Mouse (Mus musculus): ENCODE data around the gene Hoxb7. TPM values are rescaled to one million over a fixed set of nuclear protein-coding genes. Genes with fewer than 3 reads are reported as not detected.
A peak's percentile ranks its signal among the peaks of the same experiment; 100 is the strongest.

Hoxb7 gene
- polyA plus RNA-seq, 1 experiment from 2014 or later, result 98.7 TPM

GRCm38 (mm10) chr11:96267021-96267920 lies 19.2 kb upstream of the Hoxb7 start:
- in situ Hi-C loops (cut with MboI; ENCODE audit: low pct_unique_long_range_greater_than_20kb), result loop anchor here (25.0 kb wide), 1 partner anchor 1180 kb away; the partner anchor contains the start of gene Itga3
- POLR2A ChIA-PET, result interaction anchor here (0.9 to 42.9 kb wide), 3 partner anchors 13 to 35 kb away, joined by 3 to 1274 read pairs (median 3); partner anchors contain the start of genes Hoxb4, Hoxb5, Hoxb6 and Hoxb7
- TF ChIP-seq CTCF (IDR thresholded peaks at IDR 0.05), result no peak

GRCm38 (mm10) chr11:96268031-96268745 lies 18.2 kb upstream of the Hoxb7 start:
- CTCF ChIA-PET, result interaction anchor here (0.6 to 1.2 kb wide), 6 partner anchors 10 to 169 kb away, joined by 3 read pairs; no protein-coding TSS in a partner anchor
- in situ Hi-C loops (cut with MboI; ENCODE audit: low pct_unique_long_range_greater_than_20kb), result loop anchor here (25.0 kb wide), 1 partner anchor 1181 kb away; the partner anchor contains the start of gene Itga3
- no peak for DNase-seq (ENCODE audit: low read depth, low spot score)

More at GRCm38 (mm10) chr11:96267021-96267920, 19.2 kb upstream of the Hoxb7 start:
- DNase-seq (ENCODE audit: low read depth, low spot score) (no peak), ATAC-seq (no peak)
- CTCF ChIA-PET, result interaction anchor here (0.6 to 1.2 kb wide), 3 partner anchors 11 to 168 kb away, joined by 3 read pairs; no protein-coding TSS in a partner anchor
- no peaks in the 10 kb centered on the region for H3K27me3 ChIP-seq

GRCm38 (mm10) chr11:96269869-96270268 lies 16.6 kb upstream of the Hoxb7 start:
- DNase-seq (ENCODE audit: low read depth, low spot score) (no peak), ATAC-seq (peak; percentile 36)
- POLR2A ChIA-PET, result interaction anchor here (0.8 to 42.9 kb wide), 2 partner anchors 18 to 32 kb away, joined by 4 to 1274 read pairs; partner anchors contain the start of genes Hoxb4, Hoxb5, Hoxb6 and Hoxb7
- CTCF ChIA-PET, result interaction anchor here (2.2 kb wide), 1 partner anchor 8 kb away, joined by 7 read pairs; no protein-coding TSS in a partner anchor
- TF ChIP-seq CTCF (IDR thresholded peaks at IDR 0.05), result no peak
- no peaks in the 10 kb centered on the region for H3K27me3 ChIP-seq
- in situ Hi-C loops (cut with MboI; ENCODE audit: low pct_unique_long_range_greater_than_20kb), result loop anchor here (25.0 kb wide), 1 partner anchor 1183 kb away; the partner anchor contains the start of gene Itga3

More at GRCm38 (mm10) chr11:96268031-96268745, 18.2 kb upstream of the Hoxb7 start:
- ATAC-seq, result no peak
- POLR2A ChIA-PET, result interaction anchor here (0.8 to 42.9 kb wide), 5 partner anchors 14 to 34 kb away, joined by 3 to 1274 read pairs (median 3); partner anchors contain the start of genes Hoxb4, Hoxb5, Hoxb6 and Hoxb7
- TF ChIP-seq CTCF (IDR thresholded peaks at IDR 0.05), result no peak
- H3K27me3 ChIP-seq, result no peaks in the 10 kb centered on the region

GRCm38 (mm10) chr11:96270996-96271540 lies 15.4 kb upstream of the Hoxb7 start, which contains the start of gene Hoxb9:
Gene Hoxb9 (plus strand): TSS chr11:96271457.
- H3K27me3 ChIP-seq, result no peaks in the 10 kb centered on the region
- DNase-seq (ENCODE audit: low read depth, low spot score) (peak; percentile 85), ATAC-seq (peak; percentile 41)
- in situ Hi-C loops (cut with MboI; ENCODE audit: low pct_unique_long_range_greater_than_20kb), result loop anchor here (25.0 kb wide), 1 partner anchor 1184 kb away; the partner anchor contains the start of gene Itga3
- no peak for TF ChIP-seq CTCF (IDR thresholded peaks at IDR 0.05)
- CTCF ChIA-PET, result interaction anchor here (2.2 kb wide), 1 partner anchor 10 kb away, joined by 7 read pairs; no protein-coding TSS in a partner anchor
- POLR2A ChIA-PET, result interaction anchor here (0.7 to 42.9 kb wide), 9 partner anchors 10 to 591 kb away, joined by 3 to 1274 read pairs (median 5); partner anchors contain the start of genes Hoxb4, Hoxb5, Hoxb6 and Hoxb7

GRCm38 (mm10) chr11:96271541-96272011 lies 14.8 kb upstream of the Hoxb7 start:
- POLR2A ChIA-PET, result interaction anchor here (0.5 to 42.9 kb wide), 12 partner anchors 10 to 591 kb away, joined by 3 to 1274 read pairs (median 5); partner anchors contain the start of genes Hoxb4, Hoxb5, Hoxb6 and Hoxb7
- CTCF ChIA-PET, result interaction anchor here (2.2 kb wide), 1 partner anchor 10 kb away, joined by 7 read pairs; no protein-coding TSS in a partner anchor
- no peaks in the 10 kb centered on the region for H3K27me3 ChIP-seq
- TF ChIP-seq CTCF (IDR thresholded peaks at IDR 0.05), result no peak
- DNase-seq (ENCODE audit: low read depth, low spot score) (no peak), ATAC-seq (peak; percentile 28)
- in situ Hi-C loops (cut with MboI; ENCODE audit: low pct_unique_long_range_greater_than_20kb), result loop anchor here (25.0 kb wide), 1 partner anchor 1184 kb away; the partner anchor contains the start of gene Itga3

GRCm38 (mm10) chr11:96272024-96272921 lies 14.2 kb upstream of the Hoxb7 start:
- ATAC-seq, result peak; percentile 4
- in situ Hi-C loops (cut with MboI; ENCODE audit: low pct_unique_long_range_greater_than_20kb), result loop anchor here (25.0 kb wide), 1 partner anchor 1185 kb away; the partner anchor contains the start of gene Itga3
- CTCF ChIA-PET, result interaction anchor here (1.3 to 12.6 kb wide), 3 partner anchors 11 to 350 kb away, joined by 3 to 215 read pairs (median 7); partner anchors contain the start of genes Hoxb5 and Hoxb6
- no peak for DNase-seq (ENCODE audit: low read depth, low spot score)
- TF ChIP-seq CTCF (IDR thresholded peaks at IDR 0.05), result no peak
- no peaks in the 10 kb centered on the region for H3K27me3 ChIP-seq
- POLR2A ChIA-PET, result interaction anchor here (0.5 to 42.9 kb wide), 10 partner anchors 9 to 590 kb away, joined by 3 to 1274 read pairs (median 5); partner anchors contain the start of genes Hoxb4, Hoxb5, Hoxb6 and Hoxb7

- CTCF ChIA-PET, result interaction anchor here (12.6 kb wide), 1 partner anchor 26 kb away, joined by 215 read pairs; the partner anchor contains the start of genes Hoxb5 and Hoxb6
- ATAC-seq (no peak), DNase-seq (ENCODE audit: low read depth, low spot score) (no peak)
- POLR2A ChIA-PET, result interaction anchor here (0.6 to 42.9 kb wide), 4 partner anchors 9 to 154 kb away, joined by 3 to 1274 read pairs (median 10); partner anchors contain the start of genes Hoxb4, Hoxb5, Hoxb6 and Hoxb7
- H3K27me3 ChIP-seq, result no peaks in the 10 kb centered on the region
- in situ Hi-C loops (cut with MboI; ENCODE audit: low pct_unique_long_range_greater_than_20kb), result loop anchor here (25.0 kb wide), 1 partner anchor 1187 kb away; the partner anchor contains the start of gene Itga3
- no peak for TF ChIP-seq CTCF (IDR thresholded peaks at IDR 0.05)
Observed at GRCm38 (mm10) chr11:96274428-96274827, 12.0 kb upstream of the Hoxb7 start.

- CTCF ChIA-PET, result interaction anchor here (1.2 to 12.6 kb wide), 5 partner anchors 9 to 462 kb away, joined by 3 to 215 read pairs (median 3); partner anchors contain the start of genes Hoxb5 and Hoxb6
- no peaks in the 10 kb centered on the region for H3K27me3 ChIP-seq
- no peak for TF ChIP-seq CTCF (IDR thresholded peaks at IDR 0.05)
- DNase-seq (ENCODE audit: low read depth, low spot score), result no peak
- POLR2A ChIA-PET, result interaction anchor here (0.7 to 42.9 kb wide), 5 partner anchors 8 to 401 kb away, joined by 3 to 1274 read pairs (median 3); partner anchors contain the start of genes Hoxb4, Hoxb5, Hoxb6 and Hoxb7
- no peak for ATAC-seq
- in situ Hi-C loops (cut with MboI; ENCODE audit: low pct_unique_long_range_greater_than_20kb), result loop anchor here (5.0 kb wide), 1 partner anchor 396 kb away; no protein-coding TSS in a partner anchor
Observed at GRCm38 (mm10) chr11:96275896-96276295, 10.5 kb upstream of the Hoxb7 start.
